Mouse (Mus musculus): ENCODE measurements at regions not wholly inside any gene's neighbourhood (a gene's known extent, or its start where the extent isn't known, plus 50 kb on each side); places are given as distances from the start of the nearest gene placed in this dataset.

DNA sequence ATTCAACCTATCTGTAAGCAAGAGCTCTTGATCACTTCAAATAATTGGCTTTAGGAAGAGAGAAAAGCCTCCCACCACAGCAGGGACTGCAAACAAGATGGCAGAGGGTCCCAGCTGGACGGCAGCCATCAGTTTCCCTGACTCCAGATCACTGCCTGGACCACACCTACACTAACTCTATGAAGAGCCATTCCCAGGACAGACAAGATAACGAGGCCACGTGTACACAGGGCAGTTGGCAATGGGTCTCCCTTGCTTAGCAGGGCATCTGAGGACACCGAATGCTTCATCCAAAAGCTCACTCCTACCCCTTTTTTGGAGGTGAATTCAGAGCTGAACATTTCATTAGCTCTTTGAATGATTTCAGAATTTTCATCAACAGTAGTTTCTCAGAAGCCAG lies 179.9 kb downstream of the Mreg start:
- 71% methylated on average over 4 of the region's 4 CpGs for WGBS
- H3K27ac ChIP-seq: no peak overlapping the region

DNA sequence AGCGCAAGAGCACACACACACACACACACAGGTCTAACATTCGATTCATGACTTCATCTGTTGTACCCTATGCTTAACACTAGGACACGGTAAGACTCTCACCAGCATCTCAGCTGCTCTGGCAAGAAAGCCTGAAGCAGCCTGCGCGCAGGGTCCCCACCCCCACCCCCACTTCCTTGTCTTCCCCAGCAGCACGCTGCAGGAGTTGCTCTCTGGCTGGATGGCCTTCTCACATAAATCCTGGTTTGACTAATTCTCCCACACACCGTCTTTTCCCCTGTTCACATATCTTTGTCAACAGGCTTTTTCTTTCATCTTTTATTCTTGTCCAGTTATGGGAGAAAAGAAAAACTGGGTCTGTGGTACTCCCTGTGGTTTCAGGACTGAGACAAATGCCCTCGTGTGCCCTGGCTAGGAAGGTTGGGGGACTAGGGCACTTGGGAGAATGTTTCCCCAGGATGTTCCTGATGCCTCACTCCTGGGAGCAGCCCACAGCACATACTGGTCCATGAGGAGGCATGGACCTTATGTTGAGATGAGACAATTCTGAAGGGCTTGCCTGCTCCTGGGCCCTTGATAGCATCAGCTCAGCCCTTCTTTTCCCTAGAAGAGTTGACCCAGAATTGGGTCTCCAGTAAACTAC lies 181.2 kb downstream of the Mreg start:
- DNase-seq (ENCODE audit: low spot score): no peak
- Histone ChIP-seq H3K9me3 (no peaks in the 10 kb centered on the region), H3K4me3 (no peak overlapping the region), H3K27ac (no peak overlapping the region), H3K27me3 (ENCODE audit: insufficient read depth, poor library complexity, severe bottlenecking) (no peaks in the 10 kb centered on the region), H3K36me3 (no peaks in the 10 kb centered on the region), H3K4me1 (peaks cover 5% of the 10 kb centered on the region; the same call in 1 of the 2 replicates)
- 64% methylated on average over 8 of the region's 8 CpGs for WGBS

More for the DNA sequence above, 179.9 kb downstream of the Mreg start:
- no peaks in the 10 kb centered on the region for H3K9me3 ChIP-seq
- H3K4me3 ChIP-seq: no peak overlapping the region
- H3K4me1 ChIP-seq: peaks cover 8% of the 10 kb centered on the region
- no peaks in the 10 kb centered on the region for H3K27me3 ChIP-seq (ENCODE audit: insufficient read depth, poor library complexity, severe bottlenecking)
- DNase-seq (ENCODE audit: low spot score): no peak
- no peaks in the 10 kb centered on the region for H3K36me3 ChIP-seq

DNA sequence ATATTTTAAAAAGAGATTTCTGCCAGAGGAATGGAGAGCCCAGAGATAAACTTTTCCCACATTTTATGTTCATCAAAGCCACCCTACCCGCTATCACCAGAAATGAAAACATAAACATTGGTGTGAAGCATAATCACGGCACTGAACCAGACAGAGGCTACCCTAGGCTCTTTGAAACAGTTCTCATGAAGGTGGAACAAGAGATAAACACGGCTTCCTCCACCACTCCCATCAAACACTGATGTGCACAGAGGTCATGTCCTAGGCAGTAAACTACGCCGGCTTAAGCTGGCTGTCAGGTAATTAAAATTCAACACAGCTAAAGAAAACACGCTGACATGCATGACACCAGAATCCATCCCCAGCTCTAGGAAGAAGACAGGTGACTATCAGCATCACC lies 182.5 kb downstream of the Mreg start:
- 65% methylated on average over 6 of the region's 6 CpGs for WGBS
- Histone ChIP-seq H3K9me3 (no peaks in the 10 kb centered on the region), H3K27me3 (ENCODE audit: insufficient read depth, poor library complexity, severe bottlenecking) (no peaks in the 10 kb centered on the region), H3K4me1 (no peaks in the 10 kb centered on the region), H3K4me3 (no peak overlapping the region), H3K27ac (no peak overlapping the region), H3K36me3 (no peaks in the 10 kb centered on the region)
- no peak for DNase-seq (ENCODE audit: low spot score)

DNA sequence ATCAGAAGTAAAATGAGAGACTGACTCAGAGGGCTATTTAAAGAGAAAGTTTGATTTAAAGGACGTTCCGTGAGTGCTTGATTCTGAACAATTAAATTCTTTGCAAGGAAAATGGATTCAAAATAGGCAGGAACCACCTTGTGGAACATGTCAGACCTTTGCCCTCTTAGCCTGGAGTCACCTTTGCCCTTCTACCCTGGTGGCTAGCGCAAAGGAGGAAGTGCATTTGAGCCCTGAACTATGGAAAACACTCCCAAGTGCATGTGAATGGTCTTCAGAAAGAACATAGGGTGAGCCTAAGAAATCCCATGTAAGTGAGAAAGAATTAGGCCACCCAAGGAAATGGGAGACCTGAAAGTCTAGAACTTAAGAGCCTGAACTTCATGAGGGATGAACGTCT lies 185.2 kb downstream of the Mreg start:
- Histone ChIP-seq H3K4me1 (no peaks in the 10 kb centered on the region), H3K36me3 (no peaks in the 10 kb centered on the region), H3K9me3 (no peaks in the 10 kb centered on the region), H3K27me3 (ENCODE audit: insufficient read depth, poor library complexity, severe bottlenecking) (no peaks in the 10 kb centered on the region), H3K27ac (no peak overlapping the region), H3K4me3 (no peak overlapping the region)
- DNase-seq (ENCODE audit: low spot score): no peak
- 89% methylated on average over 4 of the region's 4 CpGs for WGBS

DNA sequence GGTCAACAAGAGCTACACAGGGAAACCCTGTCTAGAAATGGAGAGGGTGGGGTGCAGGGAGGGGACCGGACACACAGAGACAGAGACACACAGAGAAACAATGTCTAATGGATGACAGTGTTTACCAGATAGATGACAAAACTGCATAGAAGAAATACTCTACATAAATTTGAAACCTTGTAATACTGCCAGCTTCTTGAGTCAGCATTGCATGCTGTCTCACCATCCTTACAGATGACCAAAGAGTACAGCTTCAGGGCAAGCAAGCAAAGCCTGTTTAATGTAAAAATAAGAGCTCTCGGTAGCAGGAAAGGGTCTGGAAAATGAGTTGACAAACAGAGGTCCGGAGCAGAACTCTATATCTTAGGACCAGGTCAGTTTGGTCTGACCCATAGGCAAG lies 189.5 kb downstream of the Mreg start:
- DNase-seq (ENCODE audit: low spot score): no peak
- Histone ChIP-seq H3K27me3 (ENCODE audit: insufficient read depth, poor library complexity, severe bottlenecking) (no peaks in the 10 kb centered on the region), H3K27ac (no peak overlapping the region), H3K4me3 (no peak overlapping the region), H3K36me3 (no peaks in the 10 kb centered on the region), H3K4me1 (peaks cover 19% of the 10 kb centered on the region), H3K9me3 (no peaks in the 10 kb centered on the region)
- 74% methylated on average over 3 of the region's 3 CpGs for WGBS

DNA sequence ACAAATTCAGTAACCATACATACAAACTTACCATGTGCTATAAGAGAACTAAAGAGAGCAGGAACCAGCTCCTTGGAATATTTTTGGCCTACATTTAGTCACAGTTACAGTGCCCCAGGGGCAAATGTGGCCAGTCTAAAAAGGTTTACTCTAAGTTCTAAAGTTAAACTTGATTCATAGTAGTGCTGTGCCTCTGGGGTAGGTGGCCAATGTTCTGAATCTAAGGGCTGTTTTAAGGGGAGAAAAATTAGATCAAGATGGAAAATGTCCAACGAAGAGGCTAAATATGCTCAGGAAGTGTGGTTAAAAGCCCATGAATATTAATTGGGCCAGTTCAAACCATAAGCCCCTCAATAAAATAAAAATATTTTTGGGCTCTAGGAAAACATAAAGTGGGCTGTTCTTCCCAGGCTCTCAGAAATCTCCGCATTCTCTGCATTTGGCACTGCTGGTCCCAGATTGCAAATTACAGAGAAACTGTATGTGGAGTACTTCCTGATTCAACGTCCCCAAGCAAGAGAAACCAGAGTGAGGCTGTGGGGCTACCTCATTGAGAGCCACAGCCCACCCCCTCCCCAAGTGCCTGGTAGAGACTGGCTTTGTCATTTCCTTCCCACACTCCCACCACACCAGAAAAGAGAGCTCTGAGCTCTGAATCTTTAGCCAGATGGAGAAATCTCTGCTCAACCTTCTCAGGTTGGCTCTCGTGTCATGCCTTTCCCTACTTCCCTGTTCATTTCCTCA lies 193.5 kb downstream of the Mreg start:
- DNase-seq (ENCODE audit: low spot score): no peak
- peak overlapping the region; percentile 36; the same call in 1 of the 2 replicates for H3K27ac ChIP-seq

DNA sequence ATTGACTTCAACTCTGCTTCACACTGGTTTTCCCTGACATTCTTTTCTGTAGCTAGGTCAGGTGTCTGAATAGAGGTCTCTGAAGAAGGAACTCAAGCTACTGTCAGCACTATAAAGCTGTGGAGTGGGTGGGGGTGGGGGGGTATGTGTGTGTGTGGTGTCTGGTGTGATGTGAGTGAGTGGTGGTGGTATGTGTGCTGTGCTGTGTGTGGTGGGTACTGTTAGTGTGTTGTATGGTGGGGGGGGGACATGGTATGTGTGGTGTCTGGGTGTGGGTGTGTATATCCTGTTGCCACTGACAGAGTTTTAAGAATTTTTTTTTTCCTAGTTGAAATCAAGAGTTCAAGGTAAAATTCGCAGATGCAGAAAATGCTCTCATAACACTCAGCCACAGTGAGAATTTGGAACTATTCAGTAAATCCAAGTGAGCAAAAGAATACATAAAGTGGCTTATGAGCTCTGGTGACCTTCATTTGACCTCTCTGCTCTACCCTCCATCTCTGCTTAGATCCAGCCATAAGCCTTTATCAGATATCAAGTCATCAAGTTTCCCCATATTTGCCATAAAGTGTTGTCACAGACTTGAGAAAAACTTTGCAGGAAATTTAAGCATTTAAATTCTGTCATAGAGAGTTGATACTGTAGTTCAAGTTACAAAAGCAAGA lies 194.2 kb downstream of the Mreg start:
- no peak overlapping the region for H3K4me3 ChIP-seq
- no peaks in the 10 kb centered on the region for H3K27me3 ChIP-seq (ENCODE audit: insufficient read depth, poor library complexity, severe bottlenecking)
- H3K27ac ChIP-seq: peak overlapping the region; percentile 44
- DNase-seq (ENCODE audit: low spot score): no peak
- 80% methylated on average over 1 of the region's 1 CpGs for WGBS
- peaks cover 35% of the 10 kb centered on the region for H3K4me1 ChIP-seq
- no peaks in the 10 kb centered on the region for H3K36me3 ChIP-seq
- no peaks in the 10 kb centered on the region for H3K9me3 ChIP-seq

More for the DNA sequence above, 193.5 kb downstream of the Mreg start:
- Histone ChIP-seq H3K36me3 (no peaks in the 10 kb centered on the region), H3K4me1 (peaks cover 30% of the 10 kb centered on the region), H3K4me3 (no peak overlapping the region), H3K9me3 (no peaks in the 10 kb centered on the region), H3K27me3 (ENCODE audit: insufficient read depth, poor library complexity, severe bottlenecking) (no peaks in the 10 kb centered on the region)
- WGBS: 70% methylated on average over 4 of the region's 4 CpGs

DNA sequence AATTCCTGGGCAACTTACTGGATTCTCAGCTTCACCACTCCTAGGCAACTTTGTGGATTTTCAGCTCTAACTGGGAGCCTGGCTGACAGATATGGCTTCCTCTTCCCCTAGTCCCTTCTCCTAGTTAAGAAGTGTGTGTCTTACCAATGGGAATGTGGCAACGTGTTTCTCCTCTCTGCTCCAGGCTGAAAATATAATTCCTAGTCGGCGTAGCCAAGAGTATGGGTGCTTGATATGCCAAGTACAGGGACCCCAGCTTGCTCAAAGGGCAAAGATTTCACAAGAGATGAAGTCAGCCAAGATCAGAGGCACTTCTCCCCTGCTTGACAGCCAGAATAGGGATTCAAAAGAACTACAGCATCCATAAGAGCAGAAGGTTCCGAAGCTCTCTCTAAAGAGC lies 196.6 kb downstream of the Mreg start:
- H3K4me1 ChIP-seq: peaks cover 34% of the 10 kb centered on the region
- no peak overlapping the region for H3K4me3 ChIP-seq
- H3K27ac ChIP-seq: no peak overlapping the region
- no peaks in the 10 kb centered on the region for H3K27me3 ChIP-seq (ENCODE audit: insufficient read depth, poor library complexity, severe bottlenecking)
- H3K36me3 ChIP-seq: no peaks in the 10 kb centered on the region
- no peaks in the 10 kb centered on the region for H3K9me3 ChIP-seq
- no peak for DNase-seq (ENCODE audit: low spot score)
- 79% methylated on average over 4 of the region's 4 CpGs for WGBS

DNA sequence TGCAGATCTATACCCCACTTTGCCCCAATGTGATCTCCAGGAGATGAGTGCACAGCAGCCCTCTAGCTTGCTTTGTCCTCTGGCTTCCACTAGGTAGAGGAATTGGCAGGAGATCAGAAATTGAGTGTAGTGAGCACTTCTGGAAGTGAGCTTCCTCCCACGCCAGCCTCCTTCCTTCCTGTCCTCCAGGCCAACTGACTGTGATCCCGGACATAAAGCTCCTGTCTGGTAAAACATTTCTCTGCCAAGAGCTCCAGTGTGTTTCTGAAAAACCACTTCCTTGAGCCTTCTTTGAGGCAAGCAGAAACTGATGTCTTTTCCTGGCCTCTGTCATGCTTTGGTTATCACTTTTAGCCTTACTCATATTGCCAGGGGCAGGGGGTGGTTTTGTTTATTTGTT lies 197.5 kb downstream of the Mreg start:
- Histone ChIP-seq H3K27ac (peak overlapping the region; percentile 7), H3K4me1 (peaks cover 31% of the 10 kb centered on the region), H3K36me3 (no peaks in the 10 kb centered on the region), H3K4me3 (no peak overlapping the region), H3K9me3 (no peaks in the 10 kb centered on the region), H3K27me3 (ENCODE audit: insufficient read depth, poor library complexity, severe bottlenecking) (no peaks in the 10 kb centered on the region)
- WGBS: 50% methylated on average over 2 of the region's 2 CpGs
- DNase-seq (ENCODE audit: low spot score): no peak

DNA sequence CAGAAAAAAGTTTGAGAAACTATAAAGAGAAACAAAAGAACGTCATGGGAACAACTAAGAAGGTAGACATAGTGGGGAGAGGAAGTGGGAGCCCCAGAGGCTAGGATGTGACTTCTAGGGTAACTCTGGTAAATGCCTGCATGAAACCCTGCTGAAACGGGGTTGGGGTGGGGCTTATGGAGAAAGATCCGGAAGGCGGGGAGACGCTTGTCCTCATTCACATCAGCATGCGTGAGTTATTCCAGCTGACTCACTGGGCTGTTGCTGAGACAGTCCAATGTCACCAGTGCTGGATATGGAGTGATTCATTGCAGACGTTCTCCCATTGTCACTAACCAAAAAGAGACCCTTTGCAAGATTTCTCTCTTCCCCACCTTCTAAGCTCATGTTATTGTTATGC lies 198.2 kb downstream of the Mreg start:
- 51% methylated on average over 7 of the region's 7 CpGs for WGBS
- no peaks in the 10 kb centered on the region for H3K27me3 ChIP-seq (ENCODE audit: insufficient read depth, poor library complexity, severe bottlenecking)
- no peak for DNase-seq (ENCODE audit: low spot score)
- H3K36me3 ChIP-seq: no peaks in the 10 kb centered on the region
- H3K4me3 ChIP-seq: no peak overlapping the region
- H3K9me3 ChIP-seq: no peaks in the 10 kb centered on the region
- peaks cover 36% of the 10 kb centered on the region for H3K4me1 ChIP-seq
- H3K27ac ChIP-seq: peak overlapping the region; percentile 7; the same call in 1 of the 2 replicates

DNA sequence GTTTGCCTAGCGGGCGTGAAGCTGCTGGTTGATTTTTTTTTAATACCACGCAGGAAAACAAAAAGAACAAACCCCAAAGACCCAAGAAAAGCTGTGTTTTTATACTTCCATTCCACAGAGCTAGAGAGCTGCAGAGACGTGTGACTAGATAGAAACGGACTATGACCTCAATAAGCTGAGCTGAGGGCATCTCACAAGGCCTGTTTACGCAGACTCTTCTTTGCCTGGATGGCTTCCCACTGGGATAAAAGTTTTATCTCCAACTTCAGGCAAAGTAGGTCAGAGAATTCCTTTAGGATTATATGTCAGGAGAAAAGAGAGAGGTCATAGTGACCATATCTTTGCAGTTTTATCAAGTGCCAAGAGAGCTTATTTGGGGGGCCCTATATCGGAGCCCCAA lies 199.4 kb downstream of the Mreg start:
- Histone ChIP-seq H3K27me3 (ENCODE audit: insufficient read depth, poor library complexity, severe bottlenecking) (no peaks in the 10 kb centered on the region), H3K4me3 (no peak overlapping the region), H3K36me3 (no peaks in the 10 kb centered on the region), H3K27ac (no peak overlapping the region), H3K9me3 (no peaks in the 10 kb centered on the region), H3K4me1 (peaks cover 26% of the 10 kb centered on the region)
- 62% methylated on average over 7 of the region's 7 CpGs for WGBS
- DNase-seq (ENCODE audit: low spot score): no peak

DNA sequence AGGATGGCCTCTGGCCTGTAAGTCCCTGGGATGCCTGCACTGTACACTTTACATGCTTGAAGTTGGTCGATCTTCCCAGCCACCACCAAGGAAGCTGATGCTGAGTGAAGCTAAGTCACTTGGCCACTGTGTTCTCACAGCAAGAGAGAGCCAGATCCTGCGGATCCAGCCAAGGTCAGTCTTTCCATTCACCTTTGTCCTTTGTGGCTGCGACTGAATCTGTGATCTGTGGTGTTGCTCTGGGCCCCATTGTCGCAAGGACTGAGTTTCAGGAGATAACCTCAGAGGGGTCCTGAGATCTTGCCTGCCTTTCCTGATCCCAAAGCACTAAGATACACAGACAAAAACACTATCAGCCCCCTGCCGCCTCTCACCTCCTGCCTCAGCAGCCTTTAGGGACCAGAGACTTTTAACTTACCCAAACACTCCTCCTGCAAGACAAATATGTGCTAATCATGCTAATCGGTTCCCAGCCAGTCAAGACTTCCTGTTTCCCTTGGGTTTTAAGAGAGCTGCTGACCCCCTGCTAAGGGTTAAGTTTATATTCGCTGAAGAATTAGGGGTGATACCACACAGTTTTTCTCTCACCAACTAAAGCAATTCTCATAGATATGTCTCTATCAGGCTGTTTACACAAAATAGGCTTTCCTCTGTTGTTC lies 202.7 kb downstream of the Mreg start:
- peak; percentile 71 for DNase-seq (ENCODE audit: low spot score)
- H3K9me3 ChIP-seq: no peaks in the 10 kb centered on the region
- no peak overlapping the region for H3K4me3 ChIP-seq
- peaks cover 35% of the 10 kb centered on the region for H3K4me1 ChIP-seq
- no peaks in the 10 kb centered on the region for H3K36me3 ChIP-seq
- WGBS: 18% methylated on average over 7 of the region's 7 CpGs
- no peaks in the 10 kb centered on the region for H3K27me3 ChIP-seq (ENCODE audit: insufficient read depth, poor library complexity, severe bottlenecking)
- peak overlapping the region; percentile 72; the same call in 1 of the 2 replicates for H3K27ac ChIP-seq
